Mouse (Mus musculus) Patski (cell line): ENCODE data around the gene Arhgef16. TPM values are rescaled to one million over a fixed set of nuclear protein-coding genes. Genes with fewer than 3 reads are reported as not detected.
A peak's percentile ranks its signal among the peaks of the same experiment; 100 is the strongest.

Experiments used
- ATAC-seq: fragments of 100-300 bp; one replicate; pipeline ENCODE4 v1.8.0; 2021
- CTCF ChIA-PET: fragments of 350-600 bp; sonication (Branson Sonifier 250); formaldehyde crosslinking; loops from one replicate; lab custom pipeline; 2022; ENCODE audit warnings: inconsistent platforms; lab: Charles Lee
- POLR2A ChIA-PET: fragments of 350-600 bp; sonication (Branson Sonifier 250); formaldehyde crosslinking; loops from one replicate; lab custom pipeline; 2022; ENCODE audit warnings: antibody characterized with exemption, inconsistent platforms; lab: Charles Lee
- DNase-seq: peaks from one replicate; pipeline ENCODE4 v3.0.0-alpha.2; 2011; ENCODE audit warnings: low read depth, low spot score
- H3K27me3 ChIP-seq: fragments of 371-371 bp; one replicate; pipeline ENCODE4 v1.5.1; 2021
- CTCF ChIP-seq: fragments of 100-300 bp; IDR thresholded peaks from one replicate; pipeline ENCODE4 v1.5.1; 2021
- in situ Hi-C: fragments of 300-500 bp; cut with MboI; formaldehyde crosslinking; loops from 3 replicates; pipeline ENCODE4 v1.11.1; 2018; ENCODE audit warnings: low pct_unique_long_range_greater_than_20kb, mixed read lengths
- polyA plus RNA-seq: library from polyadenylated mRNA; unstranded; gene quantifications from one replicate; pipeline ENCODE4 v1.2.3, GENCODE M21; 2021

Arhgef16 gene
- polyA plus RNA-seq, 1 experiment from 2014 or later: 1.6 TPM

DNA sequence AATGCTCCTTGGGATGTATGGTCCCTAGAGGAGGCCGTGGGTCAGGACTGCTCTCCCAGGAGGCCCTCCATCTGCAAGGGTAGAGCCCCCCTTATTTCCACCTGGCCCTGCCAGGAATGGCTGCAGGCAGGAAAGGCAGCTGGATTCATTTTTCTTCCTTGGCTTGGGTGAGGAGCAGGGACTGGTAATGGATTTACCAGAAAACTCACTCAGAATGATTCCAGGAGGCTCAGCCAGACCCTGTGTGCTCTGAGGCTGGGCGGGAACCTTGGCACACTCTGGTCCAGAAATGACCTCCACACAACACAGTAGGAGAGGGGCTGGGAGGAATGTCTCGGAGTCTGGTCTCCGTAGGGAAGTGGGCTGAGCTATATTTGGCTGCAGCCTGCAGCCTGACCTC lies 69.2 kb downstream of the Arhgef16 start:
- POLR2A ChIA-PET: no interaction called here
- H3K27me3 ChIP-seq: no peaks in the 10 kb centered on the region
- CTCF ChIA-PET: interaction anchor here (1.2 kb wide), 1 partner anchor 23 kb away, joined by 3 read pairs; no protein-coding TSS in a partner anchor
- no peak for TF ChIP-seq CTCF
- DNase-seq (no peak), ATAC-seq (no peak)
- in situ Hi-C loops: loop anchor here (25.0 kb wide), 1 partner anchor 1745 kb away; the partner anchor contains the start of genes Kcnab2 and Nphp4

DNA sequence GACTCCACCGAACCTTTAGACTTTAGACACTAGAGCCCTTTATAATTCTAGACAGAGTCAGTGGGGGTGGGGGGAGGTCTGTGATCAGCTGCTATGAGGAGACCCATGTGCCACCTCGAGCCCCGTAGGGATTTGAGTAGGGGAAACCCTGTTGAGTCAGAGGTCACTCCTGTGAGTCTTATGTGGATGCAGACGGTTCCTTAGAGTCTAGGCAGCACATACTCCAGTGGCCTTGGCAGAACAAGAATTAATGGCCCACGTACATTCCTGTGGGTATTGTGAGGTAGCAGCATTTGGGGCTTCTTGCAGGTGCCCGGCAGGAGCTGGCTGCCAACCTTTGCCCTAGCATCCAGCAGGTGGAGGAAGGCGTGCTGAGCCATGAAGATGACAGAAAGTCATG lies 70.1 kb downstream of the Arhgef16 start:
- ATAC-seq (peak; percentile 71), DNase-seq (peak; percentile 77)
- TF ChIP-seq CTCF: no peak
- H3K27me3 ChIP-seq: no peaks in the 10 kb centered on the region
- ChIA-PET POLR2A (no interaction called here), CTCF (no interaction called here)
- in situ Hi-C loops: loop anchor here (25.0 kb wide), 1 partner anchor 1744 kb away; the partner anchor contains the start of genes Kcnab2 and Nphp4

DNA sequence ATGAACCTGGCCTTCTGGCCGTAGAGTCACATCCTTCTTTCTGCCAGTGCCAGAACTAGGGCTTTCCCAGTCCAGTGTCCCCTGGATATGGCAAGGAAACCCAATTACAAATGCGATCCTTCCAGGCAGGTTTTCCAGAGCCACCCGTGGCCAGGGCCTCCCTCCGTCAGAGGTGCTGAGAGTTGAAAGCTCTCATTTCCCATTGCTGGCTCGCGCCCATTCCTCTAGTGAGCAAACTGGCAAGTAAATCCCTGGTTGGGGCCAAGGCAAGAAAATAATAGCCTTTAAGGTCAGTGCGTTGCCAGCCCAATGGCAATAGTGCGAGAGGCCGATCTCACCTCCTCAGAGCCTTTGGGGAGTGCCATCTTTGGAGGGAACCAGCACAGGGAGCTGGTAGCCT lies 71.9 kb downstream of the Arhgef16 start:
- H3K27me3 ChIP-seq: no peaks in the 10 kb centered on the region
- no peak for TF ChIP-seq CTCF
- DNase-seq (no peak), ATAC-seq (no peak)
- ChIA-PET CTCF (interaction anchor here (1.5 kb wide), 1 partner anchor 17 kb away, joined by 3 read pairs; no protein-coding TSS in a partner anchor), POLR2A (no interaction called here)
- in situ Hi-C loops: loop anchor here (25.0 kb wide), 1 partner anchor 1742 kb away; the partner anchor contains the start of genes Kcnab2 and Nphp4

Other genes with a start within 250 kb of the Arhgef16 start
- 0.46 TPM for gene Trp73, start 161.5 kb downstream of the Arhgef16 start, polyA plus RNA-seq
- 15.9 TPM for gene Wrap73, start 159.3 kb downstream of the Arhgef16 start, polyA plus RNA-seq
- 55.4 TPM for gene Tprgl, start 141.0 kb downstream of the Arhgef16 start, polyA plus RNA-seq
- gene Megf6, start 130.9 kb downstream of the Arhgef16 start, polyA plus RNA-seq: 2.0 TPM
- gene B230104I21Rik, start 34.5 kb upstream of the Arhgef16 start, polyA plus RNA-seq: not detected